Mouse (Mus musculus) adrenal gland, adult 8-10 months (tissue): ENCODE results near the gene Lpin3. TPM values are rescaled to one million over a fixed set of nuclear protein-coding genes. Genes with fewer than 3 reads are reported as not detected.

Experiments used
- DNase-seq: peaks from one replicate; pipeline ENCODE4 v3.0.0; 2022
- total RNA-seq, 4 experiments: library from RNA; stranded (reverse); gene quantifications; 2 replicates each; pipeline ENCODE4 v1.2.4; 2022

Lpin3 gene
- total RNA-seq, 4 experiments from 2014 or later = 39.0 to 84.3 (median 50.2) TPM

DNA sequence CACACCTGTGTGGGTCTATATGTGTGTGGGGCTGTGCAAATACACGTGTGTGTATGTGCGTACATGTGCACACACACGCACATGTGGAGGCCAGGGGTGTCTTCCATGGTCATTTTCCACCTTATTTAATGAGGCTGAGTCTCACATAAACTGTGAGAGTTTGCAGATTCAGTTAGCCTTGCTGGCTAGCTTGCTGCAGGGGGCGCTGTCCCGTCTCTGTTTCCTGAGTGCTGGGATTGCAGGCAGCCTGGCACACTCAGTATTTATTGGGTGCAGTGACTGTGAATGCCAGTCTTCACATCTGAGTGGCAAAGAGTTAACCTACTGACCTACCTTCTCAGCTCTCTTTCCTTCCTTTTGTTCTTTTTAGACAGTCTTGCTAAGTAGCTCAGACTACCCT is 53.4 kb downstream of the Lpin3 start:
- DNase-seq = no peak

DNA sequence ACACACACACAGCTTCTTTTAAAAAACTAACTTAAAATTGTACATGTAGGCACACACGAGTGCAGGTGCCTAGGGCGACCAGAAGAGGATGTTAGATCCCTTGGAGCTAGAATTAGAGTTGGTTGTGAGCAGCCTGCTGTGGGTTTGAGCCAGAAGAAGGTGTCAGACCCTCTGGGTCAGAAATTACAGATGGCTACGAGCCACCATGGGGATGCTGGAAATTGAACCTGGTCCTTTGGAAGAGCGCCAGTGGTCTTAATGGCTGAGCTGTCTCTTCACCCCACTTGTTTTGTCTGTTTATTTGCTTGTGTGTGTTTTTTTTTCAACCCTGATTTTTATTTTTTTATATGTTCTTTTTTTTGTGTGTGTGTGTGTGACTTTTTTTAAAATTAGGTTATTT is 54.0 kb downstream of the Lpin3 start:
- DNase-seq = no peak

DNA sequence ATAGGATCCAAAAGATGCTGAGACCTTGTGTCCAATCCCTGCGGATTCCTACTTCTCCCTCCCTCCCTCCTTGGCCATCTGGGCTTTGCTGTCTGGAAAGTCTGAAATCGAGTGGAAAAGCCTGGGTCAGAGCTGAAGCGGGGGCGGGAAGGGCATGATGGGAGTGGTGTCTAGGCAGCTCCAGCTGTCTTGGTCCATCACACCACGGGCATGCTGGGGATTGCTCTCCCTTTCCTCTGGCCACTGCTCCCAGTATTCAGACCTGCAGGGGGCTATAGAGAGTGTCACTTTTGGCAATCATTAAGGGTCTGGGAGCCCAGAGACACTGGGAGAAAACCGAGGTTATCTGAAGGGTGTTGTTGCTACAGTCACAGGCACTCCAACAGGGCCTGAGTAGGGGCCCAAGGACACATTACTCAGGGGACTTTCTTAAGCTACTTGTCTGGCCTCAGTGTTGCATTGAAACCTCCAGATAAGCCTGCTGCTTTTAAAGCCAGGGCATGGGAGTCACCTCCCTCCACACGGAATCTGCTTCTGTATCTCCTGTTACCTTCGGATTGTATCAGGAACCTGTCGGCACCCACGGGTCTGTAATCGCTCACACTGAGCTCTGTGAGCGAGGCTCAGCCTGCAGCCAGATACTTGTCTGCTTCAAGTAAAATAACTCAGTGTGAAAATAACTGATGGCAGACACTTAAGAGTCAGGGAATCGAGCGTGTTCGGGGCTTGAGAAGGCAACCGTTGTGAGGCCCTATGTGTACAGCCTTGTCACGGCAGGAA is 60.6 kb downstream of the Lpin3 start:
- DNase-seq = no peak

DNA sequence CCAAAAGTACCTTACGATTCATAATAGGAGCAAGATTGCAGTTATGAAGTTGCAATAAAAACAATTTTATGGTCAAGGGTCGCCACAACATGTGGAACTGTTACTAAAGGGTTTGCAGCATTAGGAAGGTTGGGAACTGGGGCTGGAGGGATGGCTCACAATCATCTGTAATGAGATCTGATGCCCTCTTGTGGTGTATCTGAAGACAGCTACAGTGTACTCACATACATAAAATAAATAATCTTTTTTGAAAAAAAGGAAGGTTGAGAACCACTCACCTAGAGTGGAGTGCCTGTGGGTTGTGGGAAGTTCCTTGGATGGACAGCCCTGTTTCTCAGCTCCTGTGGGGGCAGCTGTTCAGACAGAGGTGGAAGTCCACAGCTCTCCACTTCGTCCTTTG is 62.0 kb downstream of the Lpin3 start:
- DNase-seq = no peak

DNA sequence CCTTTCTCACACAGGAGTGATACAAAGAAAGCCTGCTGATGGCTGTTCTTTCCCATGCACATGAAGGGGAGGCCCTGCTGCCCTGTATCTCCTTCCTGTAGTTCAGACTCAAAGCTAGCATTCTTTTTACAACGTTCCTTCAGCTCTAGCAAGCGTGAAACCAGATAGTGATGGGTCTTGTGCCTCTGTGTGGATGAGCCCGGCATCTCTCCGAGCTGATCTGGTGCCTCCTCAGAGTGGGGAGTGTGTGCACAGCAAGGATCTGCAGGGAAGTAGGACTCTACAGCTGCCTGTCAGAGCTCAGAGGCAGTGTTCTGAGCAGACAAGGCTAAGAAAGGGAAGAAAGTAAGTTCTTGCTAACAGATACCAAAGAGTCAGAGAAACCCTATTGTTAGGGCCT is 71.1 kb downstream of the Lpin3 start:
- DNase-seq = no peak

DNA sequence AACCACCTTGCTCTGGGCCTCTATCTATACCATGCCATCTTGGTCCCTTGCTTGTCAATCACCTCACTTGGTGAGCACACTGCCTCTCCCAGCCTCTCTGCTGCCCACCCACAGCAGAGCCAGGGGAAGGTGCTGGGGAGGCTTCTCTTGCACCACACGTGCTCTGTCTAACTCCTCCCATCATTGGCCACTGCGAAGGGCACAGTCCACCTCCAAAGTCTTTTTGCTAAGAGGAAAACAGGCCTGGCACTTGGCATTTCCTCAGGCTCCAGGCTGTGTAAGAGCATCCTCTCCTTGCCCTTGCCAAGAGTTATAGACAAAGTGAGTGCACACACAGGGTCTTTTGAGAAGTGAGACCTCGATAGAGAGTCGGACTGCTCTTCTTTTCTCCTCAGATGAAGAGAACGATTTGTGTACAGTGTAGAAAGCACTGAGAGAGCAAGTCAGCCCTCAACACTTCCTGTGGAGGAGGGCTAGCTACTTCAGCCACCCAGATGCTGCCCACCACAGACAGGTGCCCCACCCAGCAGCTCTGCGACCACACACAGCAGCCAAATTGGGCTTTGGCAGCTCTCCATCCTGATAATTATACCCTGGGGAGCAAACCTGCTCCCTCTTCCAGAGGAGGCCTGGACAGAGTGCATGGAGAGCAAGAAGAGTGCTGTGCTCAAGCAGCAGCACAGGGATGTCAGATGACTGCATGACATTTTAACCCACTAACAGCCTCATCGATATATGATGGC is 72.8 kb downstream of the Lpin3 start:
- no peak for DNase-seq

DNA sequence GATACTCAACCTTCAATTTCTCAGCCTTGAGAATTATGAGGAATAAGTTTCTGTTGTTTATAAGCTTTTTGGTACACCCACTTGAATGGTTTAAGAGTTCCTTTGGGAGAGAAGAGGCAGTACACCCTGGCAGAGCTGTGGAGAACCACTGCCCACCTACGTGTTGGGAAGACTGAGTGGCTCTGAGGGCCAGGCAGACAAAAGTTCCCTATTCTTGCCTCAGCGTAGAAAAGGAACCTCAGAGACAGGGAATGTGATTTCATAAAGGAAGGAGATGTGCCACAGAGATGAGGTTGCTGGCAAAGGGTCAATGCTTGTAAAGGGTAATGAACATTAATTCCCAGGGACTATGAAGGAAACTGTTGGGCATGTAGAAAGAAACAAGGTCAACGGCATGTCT is 74.1 kb downstream of the Lpin3 start:
- DNase-seq = no peak

DNA sequence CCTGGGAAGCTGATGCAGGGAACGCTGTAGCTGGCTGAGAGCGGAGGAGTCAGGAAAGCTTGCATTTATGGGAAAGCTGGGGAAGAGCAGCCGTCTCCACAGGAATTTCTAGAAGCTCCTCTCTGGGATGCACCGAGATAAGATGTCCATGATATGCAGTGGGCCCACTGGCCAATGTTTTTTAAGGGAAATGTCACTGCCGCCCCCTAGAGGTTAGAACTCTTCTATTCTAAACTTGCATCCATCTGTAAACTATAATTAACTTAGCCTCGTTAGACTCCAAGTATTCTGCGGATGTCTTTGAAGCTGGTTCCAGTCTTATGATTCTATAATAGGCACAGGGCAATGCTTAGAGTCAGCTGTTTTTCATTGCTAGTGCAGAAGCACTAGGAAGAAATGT is 74.9 kb downstream of the Lpin3 start:
- DNase-seq = no peak

Other genes with a start within 250 kb of the Lpin3 start
- gene Top1, start 234.8 kb upstream of the Lpin3 start, total RNA-seq = 10 to 100 TPM; 69.6 to 84.6 (median 76.7) TPM
- gene Plcg1, start 149.4 kb upstream of the Lpin3 start, total RNA-seq = 10 to 100 TPM; 57.8 to 92.9 (median 81.0) TPM
- gene Zhx3, start 7.7 kb upstream of the Lpin3 start, total RNA-seq = 10 to 100 TPM; 66.1 to 97.0 (median 75.6) TPM
- gene Emilin3, start 31.7 kb downstream of the Lpin3 start, total RNA-seq = not detected
- gene Chd6, start 228.4 kb downstream of the Lpin3 start, total RNA-seq = 10 to 100 TPM; 33.5 to 67.6 (median 45.5) TPM